ENCODE assay signal across 12 mouse cellular contexts in the genomic region with DNA sequence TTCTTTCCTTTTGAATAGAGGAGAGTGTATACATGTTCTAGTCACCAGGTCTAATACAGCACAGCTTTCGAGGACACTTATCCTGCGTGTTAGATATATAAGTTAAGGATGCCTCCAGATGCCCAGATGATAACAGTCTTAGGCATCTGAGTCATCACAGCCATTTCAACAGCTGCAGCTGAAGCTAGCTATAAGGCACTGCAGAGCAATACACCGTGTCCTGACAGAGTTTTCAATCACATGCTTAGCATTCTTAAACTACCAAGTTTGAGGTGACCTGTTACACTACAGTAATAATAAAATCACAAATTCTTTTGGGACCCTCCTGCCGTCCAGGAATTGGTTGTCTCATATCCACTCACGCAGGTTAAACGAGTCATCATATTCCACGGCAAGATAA.
"Had no signal": no experiment of that assay in that cellular context is flagged by ENCODE, and none has a peak within 500 bp of the region (broad histone marks: within the 10 kb centered on the region; RNA-seq: fewer than 3 reads in every experiment).

No protein-coding gene starts in this region.

- H3K9me3 ChIP-seq: limb, embryonic 10.5 days; liver, embryonic 15.5 days; midbrain, embryonic 13.5 days had no signal

- H3K9ac ChIP-seq: liver, embryonic 15.5 days; midbrain, embryonic 13.5 days had no signal

- ATAC-seq: lung, postnatal 0 days; midbrain, embryonic 13.5 days had no signal

- H3K27ac ChIP-seq: limb, embryonic 10.5 days; liver, embryonic 15.5 days; macrophage; midbrain, embryonic 13.5 days had no signal

- H3K27me3 ChIP-seq: liver, embryonic 15.5 days; midbrain, embryonic 13.5 days had no signal

- H3K4me1 ChIP-seq: limb, embryonic 10.5 days; liver, embryonic 15.5 days had no signal

- H3K4me2 ChIP-seq: liver, embryonic 11.5 days; liver, embryonic 15.5 days; midbrain, embryonic 13.5 days had no signal

- H3K36me3 ChIP-seq: limb, embryonic 10.5 days; liver, embryonic 15.5 days; midbrain, embryonic 13.5 days had no signal

- H3K4me3 ChIP-seq: limb, embryonic 10.5 days; liver, embryonic 15.5 days; midbrain, embryonic 13.5 days had no signal

- DNase-seq: kidney, postnatal 25 days; layer of hippocampus, adult 9-11 months; lung, adult 2 months; right cerebral cortex, adult 18-20 months; right cerebral cortex, postnatal 25 days; thymus, postnatal 4 days had no signal
